Mouse (Mus musculus): ENCODE data around the gene Zbtb20. TPM values are rescaled to one million over a fixed set of nuclear protein-coding genes. Genes with fewer than 3 reads are reported as not detected.

Zbtb20 gene
- polyA plus RNA-seq, 1 experiment from 2014 or later: 47.6 TPM

DNA sequence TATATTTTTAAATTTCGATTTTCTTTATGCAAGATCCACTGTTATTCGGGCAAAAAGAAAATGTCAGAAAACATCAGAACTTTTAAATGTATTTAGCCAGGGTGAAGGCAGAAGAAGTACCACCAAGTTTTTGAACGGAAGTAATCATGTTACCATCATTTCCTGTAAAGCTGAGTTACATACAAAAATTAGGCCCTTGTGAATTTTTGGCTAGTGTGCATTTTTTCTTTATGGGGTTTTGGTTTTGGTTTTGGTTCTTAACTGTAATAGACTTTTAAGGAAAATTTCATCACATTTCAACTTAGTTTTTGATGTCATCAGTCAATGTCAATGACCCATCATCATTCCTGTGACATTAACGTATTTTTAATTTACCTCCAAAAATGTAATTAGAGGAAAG is 514.7 kb downstream of the Zbtb20 start:
- no peak overlapping the region for H3K9ac ChIP-seq
- no peak for ATAC-seq (replicated peaks; ENCODE audit: insufficient number of reproducible peaks, insufficient read depth, low FRiP score, low read depth)
- H3K27ac ChIP-seq: no peak overlapping the region
- H3K4me2 ChIP-seq: no peak overlapping the region
- no peak overlapping the region for H3K4me3 ChIP-seq
- no peaks in the 10 kb centered on the region for H3K9me3 ChIP-seq (replicated peaks)
- H3K36me3 ChIP-seq: no peaks in the 10 kb centered on the region
- H3K4me1 ChIP-seq (replicated peaks): peaks cover 27% of the 10 kb centered on the region; the same call in 1 of the 2 replicates
- WGBS: 86% methylated on average over 4 of the region's 4 CpGs
- no peaks in the 10 kb centered on the region for H3K27me3 ChIP-seq

DNA sequence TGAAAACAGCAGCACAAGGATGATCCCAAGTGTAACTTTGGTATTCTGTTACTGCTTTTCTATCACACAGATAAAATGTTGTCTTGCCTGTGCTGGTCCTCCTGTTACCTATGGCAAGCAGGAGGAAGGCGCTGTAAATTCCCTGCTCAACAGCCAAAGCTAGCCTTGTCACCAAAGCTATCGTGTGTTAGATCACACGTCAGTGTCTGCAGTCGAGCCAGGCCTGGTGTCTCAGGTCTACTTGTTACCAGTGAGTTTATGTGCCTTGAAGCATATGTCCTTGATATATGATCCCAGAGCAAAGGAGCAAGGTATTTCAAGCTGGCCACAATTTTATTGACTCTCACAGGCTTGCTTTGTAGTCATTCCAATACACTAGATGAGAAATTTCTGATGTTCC is 517.7 kb downstream of the Zbtb20 start:
- Histone ChIP-seq H3K9ac (no peak overlapping the region), H3K27me3 (no peaks in the 10 kb centered on the region), H3K4me3 (no peak overlapping the region), H3K27ac (no peak overlapping the region; the same call in 1 of the 2 replicates), H3K4me2 (no peak overlapping the region), H3K36me3 (no peaks in the 10 kb centered on the region), H3K9me3 (replicated peaks) (no peaks in the 10 kb centered on the region), H3K4me1 (replicated peaks) (peaks cover 16% of the 10 kb centered on the region; the same call in 1 of the 2 replicates)
- no peak for ATAC-seq (replicated peaks; ENCODE audit: insufficient number of reproducible peaks, insufficient read depth, low FRiP score, low read depth)
- 64% methylated on average over 4 of the region's 4 CpGs for WGBS

DNA sequence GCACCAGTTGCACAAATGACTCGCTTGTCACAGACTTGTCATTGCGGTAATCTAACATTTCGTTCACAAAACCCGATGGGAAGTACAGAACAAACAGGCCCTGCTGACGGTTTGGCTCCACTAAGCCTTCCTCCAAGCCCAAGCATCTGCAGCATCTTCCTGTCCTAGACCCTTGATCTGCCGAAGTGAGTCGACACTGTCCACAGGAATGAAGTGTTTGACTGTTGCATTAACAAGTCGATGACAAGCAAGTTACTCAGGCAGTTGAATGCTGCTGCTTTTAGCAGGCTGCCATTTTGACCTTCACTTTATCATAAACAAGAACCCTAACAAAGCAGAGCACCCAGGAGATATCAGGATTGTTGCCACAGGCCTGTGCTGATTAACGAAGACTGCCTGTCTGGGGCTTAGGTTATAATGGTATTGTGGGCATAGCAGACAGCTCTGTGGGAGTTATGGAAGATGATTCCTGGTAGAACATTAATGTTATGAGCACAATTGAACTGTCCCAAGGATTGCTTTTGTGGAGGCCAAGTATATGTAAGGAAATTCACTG is 518.4 kb downstream of the Zbtb20 start:
- H3K9me3 ChIP-seq (replicated peaks): no peaks in the 10 kb centered on the region
- no peaks in the 10 kb centered on the region for H3K27me3 ChIP-seq
- peaks cover 16% of the 10 kb centered on the region; the same call in 1 of the 2 replicates for H3K4me1 ChIP-seq (replicated peaks)
- no peak overlapping the region for H3K9ac ChIP-seq
- H3K27ac ChIP-seq: peak overlapping the region; percentile 31
- no peak overlapping the region for H3K4me3 ChIP-seq
- no peaks in the 10 kb centered on the region for H3K36me3 ChIP-seq
- no peak for ATAC-seq (replicated peaks; ENCODE audit: insufficient number of reproducible peaks, insufficient read depth, low FRiP score, low read depth)
- 35% methylated on average over 9 of the region's 9 CpGs for WGBS
- no peak overlapping the region for H3K4me2 ChIP-seq

GRCm38 (mm10) chr16:43394760-43395159 is 519.1 kb downstream of the Zbtb20 start:
- Histone ChIP-seq H3K4me3 (no peak overlapping the region), H3K27ac (peak overlapping the region; percentile 31; the same call in 1 of the 2 replicates), H3K4me2 (no peak overlapping the region), H3K9ac (no peak overlapping the region), H3K4me1 (replicated peaks) (peaks cover 16% of the 10 kb centered on the region; the same call in 1 of the 2 replicates), H3K36me3 (no peaks in the 10 kb centered on the region), H3K27me3 (no peaks in the 10 kb centered on the region), H3K9me3 (replicated peaks) (no peaks in the 10 kb centered on the region)
- ATAC-seq (replicated peaks; ENCODE audit: insufficient number of reproducible peaks, insufficient read depth, low FRiP score, low read depth): no peak; the same call in 1 of the 2 replicates
- WGBS: 67% methylated on average over 2 of the region's 2 CpGs

DNA sequence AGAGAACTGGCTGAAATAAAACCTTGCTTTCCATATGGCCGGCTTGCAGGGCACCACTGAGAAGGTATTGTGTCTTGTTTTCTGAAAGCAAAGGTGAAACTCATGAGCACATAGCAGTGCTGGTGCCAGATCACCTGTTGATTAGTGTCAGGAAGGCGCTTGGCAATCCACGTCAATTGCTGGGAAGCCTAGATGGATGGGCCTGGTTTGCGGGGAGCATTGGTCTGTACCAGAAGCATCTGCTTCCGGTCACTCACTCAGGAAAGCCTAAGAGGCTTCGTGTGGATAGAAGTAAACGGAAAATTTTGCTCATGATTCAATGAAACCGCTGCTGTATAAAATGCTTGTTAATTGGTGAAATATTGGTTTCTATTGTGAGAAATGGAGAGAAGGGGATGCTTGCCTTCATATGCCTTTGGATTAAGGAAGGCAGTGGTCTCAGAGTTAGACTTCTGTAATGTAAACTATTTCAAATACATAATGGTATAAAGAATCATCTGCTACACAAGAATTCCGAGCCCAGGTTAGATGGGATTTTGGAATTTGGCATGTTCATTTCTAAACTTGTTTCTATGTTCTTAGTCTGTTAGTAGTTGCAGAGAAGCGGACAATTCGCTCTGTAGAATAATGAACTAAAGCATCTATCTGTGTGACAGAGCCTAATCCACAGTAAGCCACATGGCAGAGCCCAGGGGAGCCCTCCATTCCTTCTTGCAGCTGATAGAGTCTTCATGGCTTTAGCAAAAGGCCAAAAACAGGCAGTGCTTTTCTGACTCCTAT is 521.4 kb downstream of the Zbtb20 start:
- Histone ChIP-seq H3K27me3 (no peaks in the 10 kb centered on the region), H3K9ac (no peak overlapping the region), H3K36me3 (no peaks in the 10 kb centered on the region), H3K4me3 (no peak overlapping the region), H3K9me3 (replicated peaks) (no peaks in the 10 kb centered on the region), H3K4me1 (replicated peaks) (peaks cover 16% of the 10 kb centered on the region; the same call in 1 of the 2 replicates), H3K27ac (no peak overlapping the region), H3K4me2 (no peak overlapping the region)
- ATAC-seq (replicated peaks; ENCODE audit: insufficient number of reproducible peaks, insufficient read depth, low FRiP score, low read depth): no peak
- WGBS: 84% methylated on average over 11 of the region's 11 CpGs

- no peak for ATAC-seq (replicated peaks; ENCODE audit: insufficient number of reproducible peaks, insufficient read depth, low FRiP score, low read depth)
- peaks cover 16% of the 10 kb centered on the region; the same call in 1 of the 2 replicates for H3K4me1 ChIP-seq (replicated peaks)
- no peaks in the 10 kb centered on the region for H3K36me3 ChIP-seq
- no peaks in the 10 kb centered on the region for H3K27me3 ChIP-seq
- no peak overlapping the region for H3K9ac ChIP-seq
- no peak overlapping the region for H3K4me3 ChIP-seq
- H3K27ac ChIP-seq: no peak overlapping the region
- H3K9me3 ChIP-seq (replicated peaks): no peaks in the 10 kb centered on the region
- 77% methylated on average over 3 of the region's 3 CpGs for WGBS
- H3K4me2 ChIP-seq: no peak overlapping the region
These were observed 522.1 kb downstream of the Zbtb20 start for GRCm38 (mm10) chr16:43397629-43398323.

DNA sequence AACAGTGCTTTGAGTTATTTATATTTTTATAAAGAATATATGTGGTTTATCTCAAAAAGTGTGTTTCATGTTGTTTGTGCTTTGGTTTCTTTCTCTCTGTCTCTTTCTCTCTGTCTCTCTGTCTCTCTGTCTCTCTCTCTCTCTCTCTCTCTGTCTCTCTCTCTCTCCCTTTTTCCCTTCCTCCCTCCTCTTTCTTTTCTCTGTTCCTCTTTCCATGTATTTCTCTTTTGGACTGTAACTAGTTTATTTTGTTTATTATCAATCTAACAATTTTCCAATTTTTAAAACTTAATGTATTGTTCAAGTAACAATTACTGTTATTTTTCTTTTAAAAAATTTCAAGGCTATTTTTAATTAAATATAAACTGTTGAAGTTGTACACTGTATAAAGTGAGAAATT is 523.7 kb downstream of the Zbtb20 start:
- H3K9me3 ChIP-seq (replicated peaks): no peaks in the 10 kb centered on the region
- H3K4me3 ChIP-seq: no peak overlapping the region
- H3K4me2 ChIP-seq: no peak overlapping the region
- ATAC-seq (replicated peaks; ENCODE audit: insufficient number of reproducible peaks, insufficient read depth, low FRiP score, low read depth): no peak
- H3K27me3 ChIP-seq: no peaks in the 10 kb centered on the region
- H3K4me1 ChIP-seq (replicated peaks): peaks cover 6% of the 10 kb centered on the region; the same call in 1 of the 2 replicates
- H3K36me3 ChIP-seq: no peaks in the 10 kb centered on the region
- no peak overlapping the region for H3K9ac ChIP-seq
- no peak overlapping the region for H3K27ac ChIP-seq

DNA sequence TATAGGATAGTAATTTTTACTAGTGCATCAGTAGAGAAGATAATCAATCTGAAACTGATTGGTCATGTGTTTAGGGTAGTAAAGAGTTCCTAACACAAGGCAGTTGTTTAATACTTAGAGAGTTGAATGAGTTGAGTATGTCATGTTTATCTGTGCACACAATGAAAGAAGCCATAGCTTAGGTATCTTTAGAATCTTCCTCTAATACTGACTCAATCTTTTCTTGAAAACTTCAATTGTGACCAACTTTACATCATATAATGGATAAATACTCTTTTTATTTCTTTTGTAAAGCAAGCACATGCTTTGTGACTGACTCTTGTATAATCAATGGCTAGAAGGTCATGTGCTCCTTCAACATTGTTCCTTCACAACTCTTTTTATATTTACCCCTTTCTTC is 524.4 kb downstream of the Zbtb20 start:
- Histone ChIP-seq H3K4me1 (replicated peaks) (no peaks in the 10 kb centered on the region), H3K9me3 (replicated peaks) (no peaks in the 10 kb centered on the region), H3K9ac (no peak overlapping the region), H3K27ac (no peak overlapping the region), H3K4me2 (no peak overlapping the region), H3K4me3 (no peak overlapping the region), H3K36me3 (no peaks in the 10 kb centered on the region), H3K27me3 (no peaks in the 10 kb centered on the region)
- no peak for ATAC-seq (replicated peaks; ENCODE audit: insufficient number of reproducible peaks, insufficient read depth, low FRiP score, low read depth)

- H3K9ac ChIP-seq: no peak overlapping the region
- no peak for ATAC-seq (replicated peaks; ENCODE audit: insufficient number of reproducible peaks, insufficient read depth, low FRiP score, low read depth)
- no peak overlapping the region for H3K4me3 ChIP-seq
- no peaks in the 10 kb centered on the region for H3K4me1 ChIP-seq (replicated peaks)
- H3K27ac ChIP-seq: no peak overlapping the region
- 86% methylated on average over 2 of the region's 2 CpGs for WGBS
- no peaks in the 10 kb centered on the region for H3K36me3 ChIP-seq
- H3K4me2 ChIP-seq: no peak overlapping the region
- no peaks in the 10 kb centered on the region for H3K9me3 ChIP-seq (replicated peaks)
- H3K27me3 ChIP-seq: no peaks in the 10 kb centered on the region
These were observed 525.3 kb downstream of the Zbtb20 start for GRCm38 (mm10) chr16:43400949-43401348.

DNA sequence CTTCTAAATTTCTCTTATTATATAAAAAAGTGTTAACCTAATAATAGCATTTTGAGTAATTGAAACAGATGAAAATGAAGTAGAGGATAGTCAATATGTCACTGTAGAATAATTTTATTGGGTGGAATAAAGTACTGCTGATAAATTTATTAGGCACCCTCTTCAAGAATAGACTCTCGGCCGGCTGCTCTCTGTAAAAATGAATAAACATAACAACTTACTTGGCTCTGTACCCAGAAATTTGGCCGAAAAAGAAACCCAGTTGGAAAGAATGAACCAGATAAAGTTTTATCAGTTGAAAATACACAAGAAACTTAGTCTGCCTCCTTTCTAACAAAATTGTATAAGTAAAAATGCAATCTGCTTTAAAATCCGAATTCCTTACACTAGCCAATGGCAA is 527.2 kb downstream of the Zbtb20 start:
- peaks cover 7% of the 10 kb centered on the region for H3K4me1 ChIP-seq (replicated peaks)
- no peak for ATAC-seq (replicated peaks; ENCODE audit: insufficient number of reproducible peaks, insufficient read depth, low FRiP score, low read depth)
- no peak overlapping the region for H3K4me2 ChIP-seq
- H3K9ac ChIP-seq: no peak overlapping the region
- no peak overlapping the region for H3K27ac ChIP-seq
- H3K4me3 ChIP-seq: no peak overlapping the region
- no peaks in the 10 kb centered on the region for H3K27me3 ChIP-seq
- WGBS: 46% methylated on average over 4 of the region's 4 CpGs
- H3K36me3 ChIP-seq: no peaks in the 10 kb centered on the region
- H3K9me3 ChIP-seq (replicated peaks): no peaks in the 10 kb centered on the region

- no peak overlapping the region for H3K27ac ChIP-seq
- no peak overlapping the region for H3K4me2 ChIP-seq
- no peaks in the 10 kb centered on the region for H3K27me3 ChIP-seq
- no peak overlapping the region for H3K9ac ChIP-seq
- 86% methylated on average over 3 of the region's 3 CpGs for WGBS
- H3K4me3 ChIP-seq: no peak overlapping the region
- ATAC-seq (replicated peaks; ENCODE audit: insufficient number of reproducible peaks, insufficient read depth, low FRiP score, low read depth): no peak
- no peaks in the 10 kb centered on the region for H3K36me3 ChIP-seq
- no peaks in the 10 kb centered on the region for H3K9me3 ChIP-seq (replicated peaks)
- H3K4me1 ChIP-seq (replicated peaks): peaks cover 18% of the 10 kb centered on the region
These were observed 529.4 kb downstream of the Zbtb20 start for GRCm38 (mm10) chr16:43405089-43405488.

Measured in heart, embryonic 15.5 days (tissue).